In genomic region chr4:89136906-89137541, GRCm38 (mm10) we compare ENCODE assay signal across 9 mouse cellular contexts. TPM values are rescaled to one million over a fixed set of nuclear protein-coding genes. Genes with fewer than 3 reads are reported as not detected.
DNase-seq lines count a peak whose midpoint lies in the region; ATAC-seq and TF ChIP-seq lines count a peak whose summit lies in the region.
"Had no signal": no experiment of that assay in that cellular context is flagged by ENCODE, and none has a peak within 500 bp of the region (broad histone marks: within the 10 kb centered on the region; RNA-seq: fewer than 3 reads in every experiment).

Mtap (plus strand) TSS chr4:89137122.

- WGBS in embryonic facial prominence, embryonic 10.5 days = under 1% methylated on average over 31 of the region's 31 CpGs
- under 1% methylated on average over 31 of the region's 31 CpGs for WGBS in heart, adult 2 months
- WGBS in kidney, adult 2 months = under 1% methylated on average over 31 of the region's 31 CpGs
- WGBS in limb, embryonic 11.5 days = 0% methylated on average over 29 of the region's 31 CpGs
- WGBS in midbrain, embryonic 13.5 days = under 1% methylated on average over 31 of the region's 31 CpGs

- H3K79me2 ChIP-seq in heart, adult 2 months (replicated peaks; ENCODE audit: control insufficient read depth, insufficient read depth, low read length) = no peaks in the 10 kb centered on the region

- peak within 1 kb of the TSS; percentile 79 for H3K9ac ChIP-seq in heart, adult 2 months (ENCODE audit: low read depth, low read length)
- peak within 1 kb of the TSS; percentile 80 for H3K9ac ChIP-seq in limb, embryonic 11.5 days (ENCODE audit: low read length)
- peak within 1 kb of the TSS; percentile 84 for H3K9ac ChIP-seq in midbrain, embryonic 13.5 days (replicated peaks)

- peak within 1 kb of the TSS; percentile 96 for H3K27ac ChIP-seq in embryonic facial prominence, embryonic 10.5 days (replicated peaks)
- H3K27ac ChIP-seq in heart, adult 2 months = peak within 1 kb of the TSS; percentile 88
- peak within 1 kb of the TSS; percentile 27 for H3K27ac ChIP-seq in kidney, adult 2 months (ENCODE audit: insufficient read depth, low read depth, low read length)
- peak within 1 kb of the TSS; percentile 44 for H3K27ac ChIP-seq in limb, embryonic 11.5 days (replicated peaks; ENCODE audit: low read depth, low read length)
- H3K27ac ChIP-seq in midbrain, embryonic 13.5 days = peak within 1 kb of the TSS; percentile 68

- no peaks in the 10 kb centered on the region for H3K9me3 ChIP-seq in embryonic facial prominence, embryonic 10.5 days
- no peaks in the 10 kb centered on the region for H3K9me3 ChIP-seq in limb, embryonic 11.5 days (ENCODE audit: control insufficient read depth, low read length)
- no peaks in the 10 kb centered on the region for H3K9me3 ChIP-seq in midbrain, embryonic 13.5 days

- peak within 1 kb of the TSS; percentile 80 for H3K4me3 ChIP-seq in embryonic facial prominence, embryonic 10.5 days
- H3K4me3 ChIP-seq in heart, adult 2 months = peak within 1 kb of the TSS; percentile 99
- peak within 1 kb of the TSS; percentile 84 for H3K4me3 ChIP-seq in kidney, adult 2 months (ENCODE audit: insufficient read depth, low read depth, low read length)
- peak within 1 kb of the TSS; percentile 79 for H3K4me3 ChIP-seq in limb, embryonic 11.5 days (ENCODE audit: low read depth, low read length)
- H3K4me3 ChIP-seq in midbrain, embryonic 13.5 days (replicated peaks) = peak within 1 kb of the TSS; percentile 88

- TF ChIP-seq CTCF in heart, adult 2 months (IDR thresholded peaks at IDR 0.05) = peak; percentile 12; the same call in 1 of the 2 replicates
- no peak for TF ChIP-seq CTCF in kidney, adult 2 months (conservative IDR thresholded peaks at IDR 0.05; ENCODE audit: insufficient read depth, insufficient read length, low read depth, low read length)

- H3K4me2 ChIP-seq in limb, embryonic 11.5 days (ENCODE audit: low read depth, severe bottlenecking) = peak within 1 kb of the TSS; percentile 66
- H3K4me2 ChIP-seq in midbrain, embryonic 13.5 days (replicated peaks) = peak within 1 kb of the TSS; percentile 92

- H3K27me3 ChIP-seq in embryonic facial prominence, embryonic 10.5 days (replicated peaks; ENCODE audit: low read depth, poor library complexity, severe bottlenecking) = no peaks in the 10 kb centered on the region
- H3K27me3 ChIP-seq in heart, adult 2 months (ENCODE audit: control insufficient read depth, insufficient read depth, low read length) = no peaks in the 10 kb centered on the region
- no peaks in the 10 kb centered on the region for H3K27me3 ChIP-seq in kidney, adult 2 months (replicated peaks; ENCODE audit: control insufficient read depth, insufficient read depth, low read length)
- H3K27me3 ChIP-seq in limb, embryonic 11.5 days (ENCODE audit: control insufficient read depth, insufficient read depth, low read length) = no peaks in the 10 kb centered on the region
- H3K27me3 ChIP-seq in midbrain, embryonic 13.5 days = peaks cover 5% of the 10 kb centered on the region; the same call in 1 of the 2 replicates

- peaks cover 38% of the 10 kb centered on the region for H3K4me1 ChIP-seq in embryonic facial prominence, embryonic 10.5 days
- H3K4me1 ChIP-seq in heart, adult 2 months (ENCODE audit: control insufficient read depth, insufficient read depth, low read length) = peaks cover 10% of the 10 kb centered on the region
- H3K4me1 ChIP-seq in kidney, adult 2 months (ENCODE audit: control insufficient read depth, insufficient read depth, low read length) = peaks cover 7% of the 10 kb centered on the region; the same call in 1 of the 2 replicates
- peaks cover 5% of the 10 kb centered on the region; the same call in 1 of the 2 replicates for H3K4me1 ChIP-seq in limb, embryonic 11.5 days (ENCODE audit: control insufficient read depth, insufficient read depth, low read length)
- peaks cover 25% of the 10 kb centered on the region for H3K4me1 ChIP-seq in midbrain, embryonic 13.5 days (replicated peaks)

- DNase-seq in spleen, postnatal 10 days (ENCODE audit: low spot score in 2 of 2) = peak; percentile 31 to 75
- DNase-seq in spleen, adult 18-20 months = no peak
- DNase-seq in embryonic facial prominence, embryonic 10.5 days (ENCODE audit: low spot score) = peak; percentile 91
- peak; percentile 85 to 88 for DNase-seq in heart, adult 2 months
- DNase-seq in kidney, adult 2 months = peak; percentile 87
- peak; percentile 90 for DNase-seq in limb, embryonic 11.5 days (ENCODE audit: low spot score)
- DNase-seq in spleen, postnatal 36 days (ENCODE audit: low spot score in 2 of 2) = peak; percentile 78 to 79

- intact Hi-C loops in heart, adult 2 months (cut with DNase I) = no loop called here

- peaks cover 20% of the 10 kb centered on the region for H3K36me3 ChIP-seq in embryonic facial prominence, embryonic 10.5 days (replicated peaks)
- H3K36me3 ChIP-seq in heart, adult 2 months (ENCODE audit: control insufficient read depth, insufficient read depth, low read length) = no peaks in the 10 kb centered on the region
- H3K36me3 ChIP-seq in kidney, adult 2 months (ENCODE audit: control insufficient read depth, insufficient read depth, low read length) = no peaks in the 10 kb centered on the region
- H3K36me3 ChIP-seq in limb, embryonic 11.5 days (ENCODE audit: control insufficient read depth, insufficient read depth, low read length) = no peaks in the 10 kb centered on the region; the same call in 1 of the 2 replicates
- H3K36me3 ChIP-seq in midbrain, embryonic 13.5 days = no peaks in the 10 kb centered on the region
- H3K36me3 ChIP-seq: G1E had no signal

- peak; percentile 66 for TF ChIP-seq POLR2A in heart, adult 2 months (IDR thresholded peaks at IDR 0.05; ENCODE audit: insufficient read depth, low read depth, low read length)
- TF ChIP-seq POLR2A in kidney, adult 2 months (IDR thresholded peaks at IDR 0.05; ENCODE audit: low read depth, low read length) = no peak

- TF ChIP-seq EP300 in heart, adult 2 months (IDR thresholded peaks at IDR 0.05; ENCODE audit: insufficient read depth, low read depth, low read length) = no peak

- peak; percentile 94 for ATAC-seq in limb, embryonic 11.5 days (ENCODE audit: insufficient number of reproducible peaks, low FRiP score, low TSS enrichment, low read depth)
- ATAC-seq in midbrain, embryonic 13.5 days = peak; percentile 98

RNA-seq across cellular contexts. Expression of gene Mtap, which starts in this region (rescaled TPM):
- 129 and 137 TPM in 2 replicates for polyA plus RNA-seq in embryonic facial prominence, embryonic 10.5 days (2016; fragmentation: Nextera tagmentation; extraction: Ambion mirVana)
- 10 to 100 TPM; 19.8 to 22.0 TPM for total RNA-seq in heart, adult 2 months (2021)
- polyA plus RNA-seq in heart, adult 2 months (2012; rRNA removed) = 8.3 and 14.0 TPM in 2 replicates
- 8.2 and 11.1 TPM in 2 replicates for polyA plus RNA-seq in kidney, adult 2 months (2012; rRNA removed)
- 113 and 115 TPM in 2 replicates for polyA plus RNA-seq in limb, embryonic 11.5 days (2014; fragmentation: Nextera tagmentation; extraction: Ambion mirVana)
- 27.0 and 27.4 TPM in 2 replicates for polyA plus RNA-seq in midbrain, embryonic 13.5 days (2015; fragmentation: Nextera tagmentation; extraction: Ambion mirVana)
- polyA plus RNA-seq: G1E had no signal

Comparison
In these comparisons a context has a peak if more than half of its experiments do, and no peak if none do; other contexts are left out.
1. DNase-seq: peak in spleen, postnatal 10 days (2 of 2), embryonic facial prominence, embryonic 10.5 days (single experiment), heart, adult 2 months (2 of 2), kidney, adult 2 months (single experiment), limb, embryonic 11.5 days (single experiment) and spleen, postnatal 36 days (2 of 2); none in spleen, adult 18-20 months (0 of 2).
2. H3K27ac ChIP-seq: peak in every context shown above with its lines; median percentile 96 in embryonic facial prominence, embryonic 10.5 days; 88 in heart, adult 2 months; 68 in midbrain, embryonic 13.5 days; 44 in limb, embryonic 11.5 days; 27 in kidney, adult 2 months.
3. Peak in every context shown above with its lines, with median percentiles within 50 percentile points of each other: H3K4me3 ChIP-seq and H3K9ac ChIP-seq.